In genomic region chr12:100307501-100308260, GRCm38 (mm10) we compare ENCODE assay signal across 10 mouse cellular contexts.
DNase-seq lines count a peak whose midpoint lies in the region; ATAC-seq and TF ChIP-seq lines count a peak whose summit lies in the region.
"Had no signal": no experiment of that assay in that cellular context is flagged by ENCODE, and none has a peak within 500 bp of the region (broad histone marks: within the 10 kb centered on the region; RNA-seq: fewer than 3 reads in every experiment).

No protein-coding gene starts in this region.

- H3K9ac ChIP-seq in embryonic facial prominence, embryonic 13.5 days = 0 out of 2 replicates have a peak overlapping the region, but pooled peaks have one; percentile 27
- no peak overlapping the region for H3K9ac ChIP-seq in heart, postnatal 0 days (replicated peaks; ENCODE audit: low read depth, low read length)
- no peak overlapping the region for H3K9ac ChIP-seq in liver, adult 2 months (ENCODE audit: low read depth, low read length)
- no peak overlapping the region for H3K9ac ChIP-seq in neural tube, embryonic 15.5 days (replicated peaks)
- H3K9ac ChIP-seq: liver, embryonic 15.5 days had no signal

- no peak overlapping the region for H3K4me2 ChIP-seq in embryonic facial prominence, embryonic 13.5 days
- H3K4me2 ChIP-seq in heart, postnatal 0 days (ENCODE audit: low read depth, low read length) = no peak overlapping the region
- no peak overlapping the region for H3K4me2 ChIP-seq in neural tube, embryonic 15.5 days
- H3K4me2 ChIP-seq: liver, embryonic 15.5 days had no signal

- H3K27ac ChIP-seq in layer of hippocampus, adult 2 months = peak overlapping the region; percentile 75
- no peak overlapping the region for H3K27ac ChIP-seq in embryonic facial prominence, embryonic 13.5 days
- peak overlapping the region; percentile 28 for H3K27ac ChIP-seq in heart, postnatal 0 days (ENCODE audit: low read depth)
- H3K27ac ChIP-seq in liver, adult 2 months (replicated peaks; ENCODE audit: insufficient read depth, low read depth, low read length) = no peak overlapping the region
- H3K27ac ChIP-seq in neural tube, embryonic 15.5 days (replicated peaks) = peak overlapping the region; percentile 66; the same call in 1 of the 2 replicates
- no peak overlapping the region for H3K27ac ChIP-seq in thymus, adult 2 months (ENCODE audit: control insufficient read depth, insufficient read depth, low read length)
- H3K27ac ChIP-seq: liver, embryonic 15.5 days had no signal

- peaks cover 17% of the 10 kb centered on the region for H3K36me3 ChIP-seq in embryonic facial prominence, embryonic 13.5 days
- 0 out of 2 replicates have a peak, but pooled peaks cover 4% of the 10 kb centered on the region for H3K36me3 ChIP-seq in heart, postnatal 0 days (replicated peaks; ENCODE audit: control insufficient read depth, insufficient read depth, low read length)
- H3K36me3 ChIP-seq in liver, adult 2 months (ENCODE audit: control insufficient read depth, insufficient read depth, low read length) = no peaks in the 10 kb centered on the region
- H3K36me3 ChIP-seq in neural tube, embryonic 15.5 days = no peaks in the 10 kb centered on the region
- no peaks in the 10 kb centered on the region for H3K36me3 ChIP-seq in thymus, adult 2 months (ENCODE audit: control insufficient read depth, insufficient read depth, low read length)
- H3K36me3 ChIP-seq: liver, embryonic 15.5 days had no signal

- ATAC-seq in embryonic facial prominence, embryonic 13.5 days (ENCODE audit: insufficient number of reproducible peaks, insufficient read depth, low FRiP score, low TSS enrichment, low read depth) = no peak
- ATAC-seq in heart, postnatal 0 days (ENCODE audit: insufficient read depth, low read depth) = peak; percentile 78
- ATAC-seq in neural tube, embryonic 15.5 days (ENCODE audit: low FRiP score) = no peak

- 0 out of 2 replicates have a peak, but pooled peaks cover 6% of the 10 kb centered on the region for H3K4me1 ChIP-seq in embryonic facial prominence, embryonic 13.5 days
- H3K4me1 ChIP-seq in heart, postnatal 0 days (ENCODE audit: control insufficient read depth, insufficient read depth) = peaks cover 9% of the 10 kb centered on the region; the same call in 1 of the 2 replicates
- H3K4me1 ChIP-seq in liver, adult 2 months (ENCODE audit: control insufficient read depth, insufficient read depth, low read length) = no peaks in the 10 kb centered on the region
- peaks cover 51% of the 10 kb centered on the region for H3K4me1 ChIP-seq in neural tube, embryonic 15.5 days
- H3K4me1 ChIP-seq in thymus, adult 2 months (replicated peaks; ENCODE audit: control insufficient read depth, insufficient read depth, low read length) = no peaks in the 10 kb centered on the region
- H3K4me1 ChIP-seq: liver, embryonic 15.5 days had no signal

- 67% methylated on average over 8 of the region's 8 CpGs for WGBS in embryonic facial prominence, embryonic 13.5 days
- WGBS in heart, postnatal 0 days = 21% methylated on average over 8 of the region's 8 CpGs
- WGBS in liver, adult 2 months = 56% methylated on average over 8 of the region's 8 CpGs
- 21% methylated on average over 8 of the region's 8 CpGs for WGBS in neural tube, embryonic 15.5 days
- WGBS in thymus, adult 2 months = 91% methylated on average over 8 of the region's 8 CpGs

- no peak for TF ChIP-seq CTCF in layer of hippocampus, adult 2 months (conservative IDR thresholded peaks at IDR 0.05)
- no peak for TF ChIP-seq CTCF in heart, postnatal 0 days (IDR thresholded peaks at IDR 0.05; ENCODE audit: low read depth)
- no peak for TF ChIP-seq CTCF in liver, adult 2 months (IDR thresholded peaks at IDR 0.05; ENCODE audit: low read depth, low read length)
- TF ChIP-seq CTCF in thymus, adult 2 months (IDR thresholded peaks at IDR 0.05; ENCODE audit: borderline replicate concordance, control insufficient read depth, extremely low read depth, insufficient read depth, low read length, poor library complexity) = no peak

- H3K4me3 ChIP-seq in layer of hippocampus, adult 2 months = no peak overlapping the region
- H3K4me3 ChIP-seq in embryonic facial prominence, embryonic 13.5 days = no peak overlapping the region
- H3K4me3 ChIP-seq in heart, postnatal 0 days (ENCODE audit: low read depth, low read length) = no peak overlapping the region
- H3K4me3 ChIP-seq in liver, adult 2 months (ENCODE audit: insufficient read depth, low read depth, low read length) = no peak overlapping the region
- H3K4me3 ChIP-seq in neural tube, embryonic 15.5 days (replicated peaks) = no peak overlapping the region
- no peak overlapping the region for H3K4me3 ChIP-seq in thymus, adult 2 months (ENCODE audit: control insufficient read depth, insufficient read depth, low read length)
- H3K4me3 ChIP-seq: liver, embryonic 15.5 days had no signal

- H3K79me2 ChIP-seq in liver, adult 2 months (ENCODE audit: control insufficient read depth, insufficient read depth, low read length) = no peaks in the 10 kb centered on the region

- no peak for TF ChIP-seq EP300 in heart, postnatal 0 days (IDR thresholded peaks at IDR 0.05; ENCODE audit: low read depth)

- TF ChIP-seq POLR2A in liver, adult 2 months (IDR thresholded peaks at IDR 0.05; ENCODE audit: extremely low read depth, insufficient read depth, low read length) = no peak
- no peak for TF ChIP-seq POLR2A in thymus, adult 2 months (IDR thresholded peaks at IDR 0.05; ENCODE audit: control insufficient read depth, extremely low read depth, insufficient read depth, low read length, poor library complexity)

- H3K9me3 ChIP-seq in embryonic facial prominence, embryonic 13.5 days = no peaks in the 10 kb centered on the region
- no peaks in the 10 kb centered on the region for H3K9me3 ChIP-seq in heart, postnatal 0 days (replicated peaks; ENCODE audit: control insufficient read depth, low read length)
- no peaks in the 10 kb centered on the region for H3K9me3 ChIP-seq in neural tube, embryonic 15.5 days (replicated peaks)
- H3K9me3 ChIP-seq: liver, embryonic 15.5 days had no signal

- DNase-seq in layer of hippocampus, adult 2 months (ENCODE audit: low spot score in 2 of 2) = no peak
- no peak for DNase-seq in layer of hippocampus, postnatal 25 days (ENCODE audit: extremely low spot score in 1 of 2, low spot score in 1 of 2)
- DNase-seq in heart, postnatal 0 days (ENCODE audit: low spot score) = peak; percentile 74
- DNase-seq in liver, adult 2 months (ENCODE audit: extremely low read depth, low read depth, low spot score) = peak; percentile 65
- DNase-seq in layer of hippocampus, postnatal 36 days = no peak
- DNase-seq in thymus, adult 2 months = no peak

- no peaks in the 10 kb centered on the region for H3K27me3 ChIP-seq in embryonic facial prominence, embryonic 13.5 days
- no peaks in the 10 kb centered on the region for H3K27me3 ChIP-seq in heart, postnatal 0 days (ENCODE audit: control insufficient read depth, insufficient read depth, low read length)
- no peaks in the 10 kb centered on the region for H3K27me3 ChIP-seq in liver, adult 2 months (ENCODE audit: control insufficient read depth, insufficient read depth, low read length)
- H3K27me3 ChIP-seq in neural tube, embryonic 15.5 days (replicated peaks) = no peaks in the 10 kb centered on the region
- no peaks in the 10 kb centered on the region for H3K27me3 ChIP-seq in thymus, adult 2 months (ENCODE audit: control insufficient read depth, insufficient read depth, low read length)
- H3K27me3 ChIP-seq: CH12.LX; liver, embryonic 15.5 days had no signal

Comparison
In these comparisons a context has a peak if more than half of its experiments do, and no peak if none do; other contexts are left out.
1. DNase-seq: peak in heart, postnatal 0 days (single experiment) and liver, adult 2 months (single experiment); none in layer of hippocampus, adult 2 months (0 of 2), layer of hippocampus, postnatal 25 days (0 of 2), layer of hippocampus, postnatal 36 days (0 of 2) and thymus, adult 2 months (single experiment).
2. H3K27ac ChIP-seq: peak in layer of hippocampus, adult 2 months (single experiment), heart, postnatal 0 days (single experiment) and neural tube, embryonic 15.5 days (single experiment); none in embryonic facial prominence, embryonic 13.5 days (single experiment), liver, adult 2 months (single experiment) and thymus, adult 2 months (single experiment).